Mouse (Mus musculus): ENCODE results near the gene Sgpp2.

The Sgpp2 gene

DNA sequence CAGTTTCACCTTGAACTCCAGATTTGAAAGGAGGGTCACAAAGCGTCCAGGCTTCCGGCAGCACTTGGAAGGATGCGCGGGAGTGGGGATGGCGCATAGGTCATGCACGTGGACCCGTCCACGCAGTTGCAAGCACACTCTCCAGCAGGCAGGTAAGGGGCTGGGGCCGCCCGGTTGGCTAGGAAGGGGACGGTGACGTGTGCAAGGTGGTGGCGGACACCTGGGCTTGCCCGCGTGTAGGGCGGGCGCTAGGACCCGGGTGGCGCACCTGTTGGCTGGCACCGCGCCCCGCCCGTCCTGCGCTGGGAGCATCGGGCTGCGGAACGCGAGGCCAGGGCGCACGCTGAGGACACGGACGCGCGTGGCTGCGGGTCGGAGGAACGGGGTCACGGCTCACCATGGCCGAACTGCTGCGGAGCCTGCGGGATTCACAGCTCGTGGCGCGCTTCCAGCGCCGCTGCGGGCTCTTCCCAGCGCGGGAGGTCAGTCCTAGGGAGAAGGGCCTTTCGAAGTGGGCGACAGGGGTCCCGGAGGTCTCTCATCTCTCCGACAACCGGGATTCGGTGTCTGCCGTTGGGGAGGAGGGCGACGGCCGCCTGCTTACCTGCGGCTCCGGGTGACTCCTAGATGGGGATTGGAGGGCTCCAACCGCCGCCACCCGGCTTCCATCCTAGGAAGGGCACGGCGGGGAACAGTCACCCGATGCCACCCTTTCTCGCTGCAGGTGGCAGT is at the start of gene Sgpp2:
Gene Sgpp2 (plus strand): TSS at position 325 of the 732 bp plus-strand sequence.
- peak; percentile 58 for DNase-seq

GRCm38 (mm10) chr1:78267519-78267918 is 42.6 kb upstream of the Sgpp2 start:
- no peak for DNase-seq

GRCm38 (mm10) chr1:78272915-78273314 is 37.2 kb upstream of the Sgpp2 start:
- no peak for DNase-seq

DNA sequence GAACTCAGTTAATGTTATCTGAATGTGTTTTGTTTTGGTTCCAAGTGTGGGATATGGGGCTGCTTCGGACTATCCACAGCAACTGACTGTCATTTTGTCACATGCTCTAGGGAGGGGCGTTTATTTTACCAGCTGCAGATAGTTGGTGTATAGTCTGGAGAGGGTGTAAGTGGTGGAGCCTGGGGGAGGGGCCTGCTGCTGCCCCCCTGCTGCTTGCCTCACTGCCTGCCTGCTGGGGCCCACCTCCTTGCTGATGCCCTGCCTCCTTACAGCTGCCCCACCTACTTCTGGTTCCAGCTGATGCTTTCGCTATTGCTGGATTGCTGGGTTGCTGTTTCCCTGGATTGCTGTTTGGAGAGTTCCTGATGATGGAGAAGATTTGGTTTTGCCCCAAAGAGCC is 31.0 kb upstream of the Sgpp2 start:
- no peak for DNase-seq

GRCm38 (mm10) chr1:78292397-78292796 is 17.7 kb upstream of the Sgpp2 start:
- no peak for DNase-seq

- no peak for DNase-seq
Observed at GRCm38 (mm10) chr1:78299670-78300225, 10.4 kb upstream of the Sgpp2 start.

DNA sequence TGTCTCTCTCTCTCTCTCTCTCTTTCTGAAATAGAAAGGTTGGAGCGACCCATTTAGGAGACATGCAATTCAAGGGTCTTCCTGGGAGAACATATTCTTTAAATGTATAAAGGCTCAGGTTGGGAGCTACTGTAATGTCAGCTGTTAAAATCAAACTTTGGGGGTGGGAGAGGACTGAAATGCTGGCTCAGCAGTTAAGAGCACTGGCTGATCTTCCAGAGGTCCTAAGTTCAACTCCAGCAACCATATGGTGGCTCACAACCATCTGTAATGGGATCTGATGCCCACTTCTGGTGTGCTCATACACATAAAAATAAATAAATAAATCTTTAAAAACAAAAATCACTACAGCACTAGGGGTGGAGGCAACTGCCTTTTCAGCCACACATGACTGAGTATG is 1.5 kb upstream of the Sgpp2 start:
- DNase-seq = no peak

DNA sequence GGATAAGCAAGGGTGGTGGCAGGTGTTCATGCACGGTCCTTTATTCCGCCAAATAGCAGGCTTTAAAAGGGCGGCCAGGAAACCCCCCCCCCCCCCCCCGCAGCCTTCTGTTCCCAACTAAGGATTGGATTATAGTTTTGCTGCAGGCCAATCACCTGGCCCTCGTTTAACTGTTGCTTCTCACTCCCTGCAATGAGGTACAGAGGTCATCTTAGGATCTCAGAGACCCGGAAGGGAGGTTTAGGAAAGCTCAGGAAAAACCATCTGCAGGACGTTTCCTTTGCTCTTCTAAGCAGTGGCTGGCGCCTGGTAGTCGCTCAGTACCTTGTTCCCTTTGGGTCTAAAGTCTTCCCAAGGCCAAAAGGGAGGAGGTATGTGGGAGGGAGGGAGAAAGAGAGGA is 865 bp upstream of the Sgpp2 start:
- no peak for DNase-seq

DNA sequence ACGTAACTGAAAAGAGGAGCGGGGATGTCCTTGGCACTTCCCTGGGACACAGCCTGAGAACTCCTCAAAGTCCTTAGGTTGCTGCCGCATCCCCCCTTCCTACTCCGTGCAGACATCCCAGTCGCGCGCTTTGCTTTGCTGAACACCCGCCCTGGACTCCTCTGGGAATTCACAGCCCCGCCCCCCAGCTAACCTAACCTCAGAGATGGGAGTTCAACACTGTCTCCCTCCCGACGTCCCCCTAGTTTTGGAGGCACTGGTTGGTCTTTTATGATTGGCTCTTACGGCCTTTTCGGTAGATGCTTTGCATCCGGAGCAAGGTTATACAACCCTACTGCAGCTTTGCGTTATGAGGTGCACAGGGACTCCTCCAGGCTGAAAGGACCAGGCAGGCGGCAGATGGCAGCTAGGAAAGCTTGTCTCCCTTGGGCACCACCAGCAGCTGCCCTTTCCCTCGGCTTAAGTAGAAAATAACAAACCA is 756 bp downstream of the Sgpp2 start:
- peak; percentile 44 for DNase-seq

GRCm38 (mm10) chr1:78311482-78311881 is 1.3 kb downstream of the Sgpp2 start:
- no peak for DNase-seq

DNA sequence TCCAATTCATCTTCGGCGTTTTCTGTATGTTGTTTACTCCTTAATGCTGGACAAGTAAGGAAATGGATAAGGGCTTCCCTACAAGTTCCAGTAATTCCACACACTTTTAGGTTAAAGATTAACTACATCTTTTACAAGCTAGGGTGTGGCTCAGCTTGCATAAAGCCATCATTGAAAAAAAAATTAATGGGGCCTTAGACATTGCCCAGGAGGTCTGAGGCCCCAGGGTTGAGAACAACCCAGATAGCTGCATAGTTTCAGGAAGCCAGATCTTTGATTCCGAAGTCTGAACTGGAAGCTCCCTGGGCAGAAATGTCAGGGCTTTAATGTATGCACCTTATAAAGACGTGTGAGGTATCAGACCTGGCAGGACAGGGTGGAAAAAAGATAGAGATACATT is 2.8 kb downstream of the Sgpp2 start:
- no peak for DNase-seq

DNA sequence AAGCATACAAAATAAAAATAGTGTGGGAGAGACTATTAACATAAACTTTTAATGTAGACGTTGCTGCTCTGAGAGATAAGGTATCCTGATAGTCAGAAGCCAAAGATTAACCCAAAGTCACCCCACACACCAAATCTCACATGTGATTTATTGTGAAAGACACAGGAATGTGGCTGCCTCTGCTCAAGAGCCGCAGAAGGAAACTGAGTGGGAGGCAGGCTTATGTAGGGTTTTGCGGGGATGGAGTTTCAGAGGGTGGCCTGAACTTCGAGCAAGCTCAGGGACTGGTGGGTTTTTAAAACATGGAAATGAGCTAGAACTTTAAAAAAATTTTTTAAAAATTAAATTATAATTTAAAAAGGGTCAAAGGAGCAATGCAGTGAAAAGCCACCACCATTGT is 3.8 kb downstream of the Sgpp2 start:
- DNase-seq = no peak

DNA sequence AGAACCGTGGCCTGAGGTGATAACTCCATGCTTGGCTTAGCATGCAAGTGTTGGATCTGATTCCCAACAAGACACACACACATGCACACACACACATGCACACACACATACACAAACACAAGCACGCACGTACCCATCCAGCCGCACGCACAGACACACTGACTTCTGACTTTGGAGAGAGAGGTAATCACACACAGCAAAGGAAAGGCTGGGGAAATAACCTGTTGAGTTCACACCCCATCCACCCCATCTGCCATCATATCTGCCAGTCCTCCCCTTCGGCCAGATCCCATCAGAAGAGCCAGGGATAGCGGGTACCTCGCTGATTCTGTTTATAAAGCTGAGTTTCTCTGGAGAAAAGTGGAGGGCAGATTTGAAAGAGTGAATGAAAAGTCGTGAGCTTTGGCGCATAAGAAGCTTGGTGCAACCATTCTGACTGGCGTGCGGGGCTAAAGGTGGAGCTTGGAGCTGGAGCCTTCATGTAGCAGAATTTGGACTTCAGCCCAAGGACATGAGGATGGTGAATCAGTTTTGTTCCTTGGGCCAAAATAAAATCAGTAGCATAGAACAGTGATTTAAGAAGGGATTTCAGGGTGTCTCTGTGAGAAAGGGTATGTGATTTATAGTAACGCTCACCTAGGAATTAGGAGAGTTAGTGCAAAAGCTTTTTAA is 8.1 kb downstream of the Sgpp2 start:
- no peak for DNase-seq

- DNase-seq = no peak
Observed at GRCm38 (mm10) chr1:78320291-78320690, 10.1 kb downstream of the Sgpp2 start.

DNA sequence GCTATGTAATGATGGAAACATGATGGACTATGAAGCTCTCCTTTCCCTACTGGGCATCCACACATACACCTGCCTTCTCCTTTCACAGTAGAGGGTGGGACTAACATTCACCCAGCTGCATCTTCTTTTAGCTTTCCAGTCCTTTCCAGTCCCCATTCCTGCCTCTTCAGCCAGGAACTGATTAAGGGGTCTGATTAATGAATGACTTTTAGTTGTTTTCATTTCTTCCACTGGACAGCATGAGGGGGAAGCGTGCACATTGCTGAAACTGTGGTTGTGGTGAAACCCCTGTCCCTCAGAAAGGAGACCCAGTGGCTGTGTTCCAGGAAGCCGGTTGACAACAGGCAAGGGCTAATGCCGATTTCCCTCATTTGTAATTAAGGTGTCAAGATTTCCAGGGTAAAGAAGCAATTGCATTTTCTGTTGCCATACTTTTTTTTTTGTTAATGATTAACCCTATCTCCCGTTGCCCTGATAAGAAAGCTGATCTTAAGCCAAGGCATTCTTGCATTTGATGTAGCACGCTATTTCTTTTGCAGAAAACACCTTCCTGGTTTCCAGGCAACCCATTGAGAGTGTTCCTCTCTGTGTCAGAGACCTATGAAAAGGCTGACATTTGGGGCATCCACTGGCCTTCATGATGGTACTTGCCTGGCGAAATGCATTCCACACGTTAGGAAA is 12.1 kb downstream of the Sgpp2 start:
- no peak for DNase-seq

DNA sequence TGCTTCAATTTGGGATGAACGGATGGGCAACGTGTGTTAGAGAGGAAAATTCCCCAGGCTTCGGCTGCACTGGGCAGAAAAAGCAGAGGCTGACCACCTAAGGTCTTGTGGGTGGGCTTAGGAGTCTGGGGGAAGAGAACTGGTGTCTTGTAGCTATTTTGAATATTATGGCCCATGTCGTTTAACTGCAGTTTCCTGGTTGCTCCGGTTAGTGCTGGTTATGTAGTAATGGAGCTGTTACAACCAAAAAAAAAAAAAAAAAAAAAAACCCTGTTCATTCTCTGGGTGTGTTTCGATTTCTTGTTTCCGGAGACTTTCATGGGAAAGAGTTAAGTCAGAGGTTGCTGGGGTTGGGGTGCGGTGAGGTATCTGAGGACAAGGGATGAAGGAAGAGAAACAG is 12.7 kb downstream of the Sgpp2 start:
- DNase-seq = no peak

- no peak for DNase-seq
Observed at GRCm38 (mm10) chr1:78324044-78324443, 13.9 kb downstream of the Sgpp2 start.

DNA sequence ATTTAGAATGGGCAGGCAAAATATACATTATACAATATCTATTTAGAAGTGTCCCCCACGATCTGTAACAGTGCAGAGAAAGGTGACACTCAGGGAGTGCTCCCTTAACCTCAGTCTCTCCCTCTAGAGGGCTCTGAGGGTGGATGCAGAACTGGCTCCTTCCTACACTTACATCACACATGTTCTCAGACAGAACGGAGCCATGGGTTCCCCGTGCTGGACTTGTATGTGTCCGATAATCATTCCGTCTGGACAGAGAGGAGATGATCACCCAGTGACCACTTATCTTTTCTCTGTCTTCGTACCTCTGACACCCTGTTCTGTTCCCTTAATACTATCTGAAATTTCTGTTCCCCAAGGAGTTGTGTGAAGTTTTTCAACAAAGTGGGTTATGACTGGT is 15.7 kb downstream of the Sgpp2 start:
- no peak for DNase-seq

DNA sequence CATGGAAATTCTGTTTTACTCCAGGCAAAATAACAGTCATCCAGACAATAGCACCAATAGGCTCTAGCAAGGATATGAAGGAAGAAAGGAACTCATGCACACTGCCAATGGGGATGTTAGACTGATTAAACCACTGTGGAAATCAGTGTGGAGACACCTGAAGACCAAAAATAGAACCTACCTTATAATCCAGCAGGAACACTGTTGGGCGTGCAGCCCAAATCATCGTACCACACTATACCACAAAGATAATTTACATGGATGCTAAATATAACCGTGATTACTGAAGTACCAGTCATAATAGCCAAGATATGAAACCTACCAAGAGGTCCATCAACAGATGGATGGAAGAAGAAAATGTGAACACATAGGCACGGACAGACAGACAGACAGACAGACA is 18.5 kb downstream of the Sgpp2 start:
- DNase-seq = no peak

DNA sequence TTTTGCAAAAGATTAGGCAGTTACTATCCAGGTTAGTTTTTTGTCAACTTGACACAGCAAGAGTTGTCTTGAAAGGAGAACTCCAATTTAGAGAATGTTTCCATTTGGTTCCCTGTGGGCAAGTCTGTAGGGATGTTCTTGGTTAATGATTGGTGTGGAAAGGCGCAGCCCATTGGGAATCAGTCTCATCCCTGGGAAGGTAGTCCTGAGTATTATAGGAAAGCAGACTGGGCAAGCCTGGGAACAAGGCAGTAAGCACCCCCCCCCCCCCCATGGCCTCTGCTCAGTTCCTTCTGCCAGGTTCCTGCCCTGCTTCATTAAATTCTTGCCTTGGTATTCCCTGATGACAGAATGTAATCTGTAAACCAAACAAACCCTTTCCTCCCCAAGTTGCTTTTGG is 19.7 kb downstream of the Sgpp2 start:
- no peak for DNase-seq

DNA sequence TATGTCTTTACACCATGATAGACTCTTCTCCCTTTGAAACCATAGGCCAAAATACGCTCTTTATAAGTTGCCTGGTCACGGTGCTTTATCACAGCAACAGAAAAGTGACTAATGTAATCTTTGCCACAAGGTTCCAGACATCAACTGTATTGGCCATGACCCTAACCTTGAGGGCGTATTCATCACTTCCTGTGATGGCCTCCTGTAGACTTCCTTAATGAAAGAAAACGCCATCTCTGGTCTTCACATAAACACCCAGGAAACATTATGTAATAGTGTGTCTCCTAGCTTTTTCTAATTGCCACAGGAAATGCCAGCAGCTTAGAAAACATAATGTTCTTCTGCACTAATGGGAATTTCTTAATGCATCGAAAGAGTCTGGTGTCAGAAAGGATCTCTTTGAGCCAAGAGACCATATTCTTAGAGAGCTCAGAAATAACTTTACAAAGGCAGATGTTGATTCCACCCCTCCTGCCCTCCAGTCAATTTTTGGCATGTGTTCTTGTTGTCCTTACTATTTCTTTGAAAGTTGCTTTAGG is 20.5 kb downstream of the Sgpp2 start:
- DNase-seq = no peak

DNA sequence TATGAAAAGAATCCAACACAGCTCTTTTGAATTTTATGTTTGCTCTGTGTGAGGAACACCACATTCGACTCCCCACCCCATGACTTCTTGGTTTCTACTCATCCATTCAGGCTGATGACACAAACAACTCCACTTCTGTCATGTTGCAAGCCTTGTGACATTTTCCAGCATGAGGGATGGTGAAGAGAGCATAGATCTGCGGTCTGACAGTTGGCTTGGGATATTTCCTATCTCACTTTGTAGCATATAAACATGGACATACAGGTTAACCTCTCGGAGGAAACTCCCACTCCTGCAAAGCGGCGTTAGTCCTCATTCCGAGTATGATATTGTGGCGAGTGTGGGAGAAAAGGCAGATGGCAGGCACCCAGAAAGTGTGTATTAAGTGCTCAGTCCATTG is 27.6 kb downstream of the Sgpp2 start:
- DNase-seq = no peak

GRCm38 (mm10) chr1:78338212-78338611 is 28.1 kb downstream of the Sgpp2 start:
- no peak for DNase-seq
